Mouse (Mus musculus) stomach, postnatal 0 days (tissue): Measurements from ENCODE around the gene Unkl.

Experiments used
- CTCF ChIP-seq: IDR thresholded peaks from 2 replicates; pipeline ENCODE4 v1.5.1; 2016; ENCODE audit warnings: antibody characterized with exemption, low read depth, mild to moderate bottlenecking, moderate library complexity
- EP300 ChIP-seq: optimal IDR thresholded peaks from 2 replicates; pipeline ENCODE3; 2016; ENCODE audit warnings: antibody characterized with exemption

DNA sequence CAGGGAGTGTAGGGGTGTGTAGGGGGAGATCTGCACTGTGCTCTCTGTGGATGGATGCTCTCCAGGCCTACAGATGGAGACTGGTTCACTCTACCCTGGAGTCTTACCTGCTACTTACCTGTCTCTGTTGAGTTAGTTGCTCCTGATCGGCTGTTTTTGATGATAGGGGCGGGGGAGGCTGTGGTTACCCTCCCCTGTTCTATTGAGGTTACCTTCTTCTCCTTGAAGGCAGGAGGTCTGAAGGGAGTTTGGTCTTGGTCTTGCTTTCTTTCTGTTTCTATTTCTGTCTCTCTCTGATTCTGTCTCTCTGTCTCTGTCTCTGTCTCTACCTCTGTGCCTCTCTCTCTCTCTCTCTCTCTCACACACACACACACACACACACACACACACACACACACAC, 66.9 kb downstream of the Unkl start:
- TF ChIP-seq CTCF (no peak), EP300 (no peak)
